Mouse (Mus musculus) hindbrain, embryonic 12.5 days (tissue): ENCODE data around the gene Trp53i11. TPM values are rescaled to one million over a fixed set of nuclear protein-coding genes. Genes with fewer than 3 reads are reported as not detected.

Experiments
- ATAC-seq: fragments of 200-750 bp; cut with Nextera tagmentation; 2 replicates; pipeline ENCODE4 v1.8.0; 2017; ENCODE audit warnings: moderate TSS enrichment; ENCODE audit not compliant: low FRiP score
- H3K27ac ChIP-seq: fragments of 300-500 bp; sonication (generic); 2 replicates; pipeline ENCODE4 v1.5.1; 2016; ENCODE audit warnings: mild to moderate bottlenecking
- H3K27me3 ChIP-seq: fragments of 300-500 bp; sonication (generic); 2 replicates; pipeline ENCODE4 v1.6.1; 2016; ENCODE audit warnings: mild to moderate bottlenecking
- H3K36me3 ChIP-seq: fragments of 300-500 bp; sonication (generic); 2 replicates; pipeline ENCODE4 v1.6.1; 2016; ENCODE audit warnings: mild to moderate bottlenecking
- H3K4me1 ChIP-seq: fragments of 300-500 bp; sonication (generic); 2 replicates; pipeline ENCODE4 v1.6.1; 2016
- H3K4me2 ChIP-seq: fragments of 300-500 bp; sonication (generic); replicated peaks from 2 replicates; pipeline ENCODE4 v1.6.1; 2016; ENCODE audit warnings: mild to moderate bottlenecking
- H3K4me3 ChIP-seq: fragments of 300-500 bp; sonication (generic); 2 replicates; pipeline ENCODE4 v1.5.1; 2016; ENCODE audit warnings: mild to moderate bottlenecking
- H3K9ac ChIP-seq: fragments of 300-500 bp; sonication (generic); 2 replicates; pipeline ENCODE4 v1.6.1; 2016; ENCODE audit warnings: mild to moderate bottlenecking, moderate library complexity
- H3K9me3 ChIP-seq: fragments of 300-500 bp; sonication (generic); replicated peaks from 2 replicates; pipeline ENCODE4 v1.6.1; 2016; ENCODE audit warnings: mild to moderate bottlenecking
- WGBS: fragments of 180-500 bp; shearing (Covaris S2); methylation state at CpG from one replicate; pipeline ENCODE4 v1.1.7; 2016; 5-methylcytosine and 5-hydroxymethylcytosine counted together
- polyA plus RNA-seq: library from polyadenylated mRNA; unstranded; fragments of >200 nt; fragmentation: Nextera tagmentation; extraction: Ambion mirVana; gene quantifications from 2 replicates; pipeline ENCODE4 v1.2.1, GENCODE M21; 2016

Gene Trp53i11
- polyA plus RNA-seq, 1 experiment from 2014 or later: 142 TPM

GRCm38 (mm10) chr2:93206126-93206525 lies 18.8 kb downstream of the Trp53i11 start:
- H3K4me1 ChIP-seq: peaks cover 18% of the 10 kb centered on the region
- no peak overlapping the region for H3K27ac ChIP-seq
- no peak for ATAC-seq
- peaks cover 52% of the 10 kb centered on the region for H3K36me3 ChIP-seq
- H3K27me3 ChIP-seq: no peaks in the 10 kb centered on the region
- H3K4me3 ChIP-seq: no peak overlapping the region
- no peak overlapping the region for H3K4me2 ChIP-seq
- no peaks in the 10 kb centered on the region for H3K9me3 ChIP-seq
- no peak overlapping the region for H3K9ac ChIP-seq
- WGBS: 88% methylated on average over 1 of the region's 1 CpGs

- Histone ChIP-seq H3K27me3 (no peaks in the 10 kb centered on the region), H3K9me3 (no peaks in the 10 kb centered on the region), H3K4me3 (no peak overlapping the region), H3K27ac (no peak overlapping the region), H3K4me2 (no peak overlapping the region), H3K4me1 (peaks cover 6% of the 10 kb centered on the region), H3K9ac (no peak overlapping the region), H3K36me3 (peaks cover 38% of the 10 kb centered on the region)
- 69% methylated on average over 2 of the region's 2 CpGs for WGBS
- ATAC-seq: no peak
These were observed 25.0 kb downstream of the Trp53i11 start for GRCm38 (mm10) chr2:93212386-93212785.

- no peaks in the 10 kb centered on the region for H3K27me3 ChIP-seq
- peaks cover 33% of the 10 kb centered on the region; the same call in 1 of the 2 replicates for H3K36me3 ChIP-seq
- WGBS: 90% methylated on average over 2 of the region's 2 CpGs
- H3K9ac ChIP-seq: no peak overlapping the region
- H3K27ac ChIP-seq: no peak overlapping the region
- no peak for ATAC-seq
- no peak overlapping the region for H3K4me3 ChIP-seq
- H3K9me3 ChIP-seq: no peaks in the 10 kb centered on the region
- H3K4me1 ChIP-seq: peaks cover 11% of the 10 kb centered on the region
- no peak overlapping the region for H3K4me2 ChIP-seq
These were observed 25.5 kb downstream of the Trp53i11 start for GRCm38 (mm10) chr2:93212865-93213264.

GRCm38 (mm10) chr2:93214192-93214591 lies 26.8 kb downstream of the Trp53i11 start:
- no peak overlapping the region for H3K4me3 ChIP-seq
- no peaks in the 10 kb centered on the region for H3K9me3 ChIP-seq
- ATAC-seq: no peak
- 71% methylated on average over 1 of the region's 1 CpGs for WGBS
- peaks cover 29% of the 10 kb centered on the region; the same call in 1 of the 2 replicates for H3K36me3 ChIP-seq
- no peak overlapping the region for H3K4me2 ChIP-seq
- peaks cover 17% of the 10 kb centered on the region for H3K4me1 ChIP-seq
- H3K9ac ChIP-seq: no peak overlapping the region
- H3K27me3 ChIP-seq: no peaks in the 10 kb centered on the region
- H3K27ac ChIP-seq: no peak overlapping the region

GRCm38 (mm10) chr2:93215790-93216189 lies 28.4 kb downstream of the Trp53i11 start:
- 0 out of 2 replicates have a peak overlapping the region, but pooled peaks have one; percentile 13 for H3K27ac ChIP-seq
- no peaks in the 10 kb centered on the region for H3K27me3 ChIP-seq
- H3K36me3 ChIP-seq: peaks cover 17% of the 10 kb centered on the region; the same call in 1 of the 2 replicates
- no peaks in the 10 kb centered on the region for H3K9me3 ChIP-seq
- no peak overlapping the region for H3K4me3 ChIP-seq
- peaks cover 22% of the 10 kb centered on the region for H3K4me1 ChIP-seq
- H3K4me2 ChIP-seq: no peak overlapping the region
- WGBS: 72% methylated on average over 10 of the region's 10 CpGs
- ATAC-seq: no peak
- 0 out of 2 replicates have a peak overlapping the region, but pooled peaks have one; percentile 15 for H3K9ac ChIP-seq

- H3K27ac ChIP-seq: peak overlapping the region; percentile 24; the same call in 1 of the 2 replicates
- H3K4me1 ChIP-seq: peaks cover 28% of the 10 kb centered on the region
- 6% methylated on average over 7 of the region's 7 CpGs for WGBS
- H3K4me3 ChIP-seq: no peak overlapping the region
- H3K9me3 ChIP-seq: no peaks in the 10 kb centered on the region
- no peaks in the 10 kb centered on the region for H3K27me3 ChIP-seq
- peak; percentile 81 for ATAC-seq
- no peak overlapping the region for H3K9ac ChIP-seq
- no peak overlapping the region for H3K4me2 ChIP-seq
- H3K36me3 ChIP-seq: 0 out of 2 replicates have a peak, but pooled peaks cover 9% of the 10 kb centered on the region
These were observed 29.7 kb downstream of the Trp53i11 start for GRCm38 (mm10) chr2:93217015-93217414.

GRCm38 (mm10) chr2:93218353-93218990 lies 31.1 kb downstream of the Trp53i11 start:
- Histone ChIP-seq H3K9ac (no peak overlapping the region), H3K9me3 (no peaks in the 10 kb centered on the region), H3K27me3 (no peaks in the 10 kb centered on the region), H3K4me1 (peaks cover 29% of the 10 kb centered on the region), H3K36me3 (peaks cover 9% of the 10 kb centered on the region; the same call in 1 of the 2 replicates), H3K27ac (no peak overlapping the region), H3K4me2 (no peak overlapping the region), H3K4me3 (no peak overlapping the region)
- 80% methylated on average over 7 of the region's 7 CpGs for WGBS
- ATAC-seq: no peak

GRCm38 (mm10) chr2:93219576-93219975 lies 32.2 kb downstream of the Trp53i11 start:
- 97% methylated on average over 3 of the region's 3 CpGs for WGBS
- H3K4me1 ChIP-seq: peaks cover 28% of the 10 kb centered on the region
- ATAC-seq: no peak

GRCm38 (mm10) chr2:93220447-93220846 lies 33.1 kb downstream of the Trp53i11 start:
- no peak for ATAC-seq
- WGBS: 55% methylated on average over 5 of the region's 5 CpGs
- Histone ChIP-seq H3K27ac (no peak overlapping the region), H3K4me1 (peaks cover 28% of the 10 kb centered on the region), H3K9ac (no peak overlapping the region), H3K4me3 (no peak overlapping the region), H3K27me3 (no peaks in the 10 kb centered on the region), H3K4me2 (no peak overlapping the region), H3K9me3 (no peaks in the 10 kb centered on the region), H3K36me3 (peaks cover 9% of the 10 kb centered on the region; the same call in 1 of the 2 replicates)

More at GRCm38 (mm10) chr2:93219576-93219975, 32.2 kb downstream of the Trp53i11 start:
- peaks cover 9% of the 10 kb centered on the region; the same call in 1 of the 2 replicates for H3K36me3 ChIP-seq
- H3K9ac ChIP-seq: no peak overlapping the region
- H3K4me3 ChIP-seq: no peak overlapping the region
- no peak overlapping the region for H3K4me2 ChIP-seq
- no peaks in the 10 kb centered on the region for H3K27me3 ChIP-seq
- no peak overlapping the region for H3K27ac ChIP-seq
- no peaks in the 10 kb centered on the region for H3K9me3 ChIP-seq

- 69% methylated on average over 6 of the region's 6 CpGs for WGBS
- H3K36me3 ChIP-seq: peaks cover 9% of the 10 kb centered on the region; the same call in 1 of the 2 replicates
- H3K4me3 ChIP-seq: no peak overlapping the region
- H3K9ac ChIP-seq: no peak overlapping the region
- peaks cover 41% of the 10 kb centered on the region for H3K4me1 ChIP-seq
- H3K27ac ChIP-seq: no peak overlapping the region
- H3K27me3 ChIP-seq: no peaks in the 10 kb centered on the region
- H3K4me2 ChIP-seq: no peak overlapping the region
- H3K9me3 ChIP-seq: no peaks in the 10 kb centered on the region
- ATAC-seq: no peak
These were observed 36.1 kb downstream of the Trp53i11 start for GRCm38 (mm10) chr2:93223463-93223862.

GRCm38 (mm10) chr2:93226606-93227595 lies 39.6 kb downstream of the Trp53i11 start:
- Histone ChIP-seq H3K9me3 (no peaks in the 10 kb centered on the region), H3K4me3 (peak overlapping the region; percentile 2; the same call in 1 of the 2 replicates), H3K9ac (no peak overlapping the region; the same call in 1 of the 2 replicates), H3K36me3 (peaks cover 5% of the 10 kb centered on the region; the same call in 1 of the 2 replicates), H3K27ac (peak overlapping the region; percentile 89), H3K27me3 (no peaks in the 10 kb centered on the region), H3K4me1 (peaks cover 46% of the 10 kb centered on the region), H3K4me2 (peak overlapping the region; percentile 39)
- peak; percentile 53 for ATAC-seq
- 10% methylated on average over 19 of the region's 20 CpGs for WGBS
